Mouse (Mus musculus): ENCODE measurements around the gene Guca1a.
"Not testable (repeated sequence)": the region's sequence is repeated elsewhere in the genome, so short reads cannot be mapped to it uniquely, and the experiment has no call there.

The Guca1a gene

DNA sequence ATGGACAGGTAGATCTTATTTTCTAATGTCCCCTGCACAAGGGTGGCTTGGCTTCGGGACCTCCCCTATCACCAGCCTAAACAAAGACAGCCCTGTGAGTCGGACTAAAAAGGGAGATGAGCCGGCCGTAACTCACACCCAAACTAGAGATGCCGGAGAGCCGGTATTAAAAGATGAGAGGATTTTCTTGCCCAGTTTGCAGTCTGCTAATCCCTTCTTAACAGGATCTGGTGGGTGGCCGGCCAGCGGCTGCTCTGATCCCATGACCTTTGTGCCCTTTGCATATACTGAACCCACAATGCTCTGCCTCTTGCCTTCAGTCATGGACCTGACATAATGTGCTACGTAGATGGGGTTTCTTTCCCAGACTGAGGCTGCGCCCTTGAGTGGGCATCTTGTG is at the start of gene Guca1a:
TSS of gene Guca1a (minus strand) at position 134 of the 400 bp plus-strand sequence.
- DNase-seq (ENCODE audit: low read depth): no peak

DNA sequence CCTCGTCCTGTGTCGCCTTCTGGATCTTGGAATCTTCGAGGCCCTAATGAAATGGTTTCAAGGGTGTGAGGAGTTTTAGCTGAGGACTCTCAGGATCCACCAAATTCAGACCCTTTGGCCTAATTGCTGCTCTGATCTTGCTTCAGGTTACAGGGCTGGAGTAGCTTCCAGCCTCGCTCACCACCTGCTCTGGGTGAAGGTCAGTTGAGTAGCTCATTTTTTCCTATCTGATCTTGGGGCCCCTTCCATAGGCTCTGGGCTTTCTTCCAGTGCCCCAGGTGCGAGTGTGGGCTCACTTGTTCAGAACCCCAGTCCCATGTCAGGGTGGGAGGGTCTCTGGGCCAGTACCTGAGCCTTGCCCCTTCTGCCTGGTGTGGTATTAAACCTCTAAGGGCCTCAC is 49.0 kb upstream of the Guca1a start:
- no peak for DNase-seq (ENCODE audit: low read depth)

DNA sequence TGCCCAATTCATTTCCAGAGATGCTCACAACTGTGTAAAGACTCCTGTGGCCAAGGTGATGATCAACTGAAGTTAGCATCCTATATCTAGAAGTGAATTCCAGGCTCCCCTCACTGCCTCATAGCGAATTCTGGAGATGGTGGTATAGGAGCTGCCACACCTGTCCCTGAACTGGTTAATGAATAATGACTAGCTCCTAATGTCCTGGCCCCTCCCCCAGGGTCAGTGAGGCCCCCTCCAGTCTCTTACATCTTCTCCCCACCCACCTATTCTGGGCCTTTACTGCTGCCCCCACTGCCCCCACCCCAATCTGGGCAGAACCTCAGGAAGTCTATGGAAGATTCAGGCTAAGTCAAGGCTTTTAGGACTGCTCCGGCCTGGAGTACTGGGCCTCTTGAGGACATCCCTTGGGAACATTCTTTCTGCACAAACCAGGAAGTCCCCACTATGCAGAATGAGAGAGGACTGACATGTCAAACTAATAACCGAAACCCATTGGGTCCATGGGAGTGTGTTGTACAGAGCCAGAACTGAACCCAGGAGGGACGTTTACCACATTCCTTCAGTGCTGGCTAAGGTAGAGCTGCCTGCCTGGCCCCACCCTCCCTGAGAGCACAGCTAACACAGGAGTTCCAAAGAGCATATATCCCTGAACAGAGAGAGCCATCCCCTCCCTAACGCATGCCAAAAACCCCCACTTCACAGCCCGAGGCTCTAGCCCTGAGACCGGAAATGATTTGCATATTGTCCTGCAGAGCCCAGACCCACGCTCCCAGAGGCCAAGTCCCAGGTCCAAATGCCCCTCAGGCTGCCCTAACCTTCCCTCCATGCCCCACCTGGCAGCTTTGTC is 48.4 kb upstream of the Guca1a start:
- DNase-seq (ENCODE audit: low read depth): no peak

DNA sequence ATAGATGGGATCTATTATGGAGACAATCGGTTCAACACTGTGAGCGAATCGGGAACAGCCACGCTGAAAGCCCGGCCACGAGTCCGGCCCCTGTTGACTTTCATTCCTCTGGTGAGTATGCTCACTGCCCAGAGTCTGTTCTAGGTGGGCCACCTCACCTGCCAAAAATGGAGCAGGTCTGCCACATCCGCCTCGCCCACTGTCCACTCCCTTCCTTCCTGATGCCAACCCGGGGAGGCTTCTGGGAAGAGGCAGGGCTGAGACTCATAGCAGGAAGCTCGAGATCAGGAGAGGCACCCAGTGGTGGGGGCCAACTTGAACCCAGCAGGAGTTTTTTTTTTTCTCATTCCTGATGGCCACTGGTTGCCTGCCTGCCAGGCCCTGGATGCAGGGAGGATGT is 46.2 kb upstream of the Guca1a start:
- DNase-seq (ENCODE audit: low read depth): no peak

DNA sequence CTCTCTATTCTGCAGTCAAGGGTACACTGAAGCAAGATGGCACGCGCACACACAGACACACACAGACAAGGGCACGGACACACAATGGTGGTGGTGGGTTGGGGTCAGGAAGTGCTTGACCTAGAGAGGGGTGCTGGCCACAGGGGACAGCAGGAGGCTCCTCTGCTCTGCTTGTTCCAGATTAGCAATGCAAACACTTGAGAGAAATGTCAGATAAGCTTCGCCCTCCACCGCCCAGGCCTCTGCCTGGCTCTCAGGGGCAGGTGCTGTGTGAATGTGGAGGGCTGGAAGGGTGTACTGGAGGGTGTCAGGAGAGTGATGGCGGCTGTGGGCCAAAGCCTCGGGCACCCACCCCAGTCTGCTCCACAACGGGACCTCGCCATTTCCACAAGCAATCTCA is 45.6 kb upstream of the Guca1a start:
- DNase-seq (ENCODE audit: low read depth): no peak

DNA sequence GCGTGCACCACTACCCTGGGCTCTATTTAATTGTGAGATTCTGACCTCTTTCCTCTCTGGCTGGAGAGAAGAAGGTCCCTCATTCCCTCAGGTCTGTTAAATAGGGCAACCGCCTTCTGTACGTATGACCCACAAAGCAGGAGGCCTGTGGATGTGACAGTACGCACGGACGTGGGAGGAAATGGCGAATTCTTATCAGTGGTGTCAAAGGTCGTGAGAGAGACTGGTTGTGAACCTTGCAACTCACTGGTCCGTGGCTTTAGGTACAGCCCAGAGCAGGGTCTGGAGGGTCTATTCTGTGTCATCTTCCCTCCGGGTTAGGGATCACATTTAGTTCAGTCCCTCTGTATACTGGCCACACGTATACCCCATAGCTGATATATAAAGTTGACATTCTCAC is 45.1 kb upstream of the Guca1a start:
- no peak for DNase-seq (ENCODE audit: low read depth)

DNA sequence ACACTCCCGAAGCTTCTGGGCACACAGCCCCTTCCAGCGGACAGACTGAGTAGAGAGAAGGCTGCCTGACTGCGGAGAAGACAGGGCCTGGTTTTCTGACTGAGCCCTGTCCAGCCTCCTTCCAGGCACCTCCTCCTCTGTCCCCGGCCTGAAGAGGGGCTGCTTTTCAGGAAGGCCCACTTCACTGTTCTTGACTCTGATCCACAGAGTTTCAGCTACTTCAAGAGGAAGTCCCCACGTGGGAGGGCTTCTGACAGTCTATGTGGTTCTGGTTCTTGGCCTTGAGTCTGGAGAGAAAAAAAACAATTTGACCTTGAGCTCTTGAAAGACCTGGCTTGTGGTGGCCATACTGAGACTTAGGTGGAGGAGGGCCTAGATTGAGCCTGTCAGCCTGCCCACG is 43.7 kb upstream of the Guca1a start:
- DNase-seq (ENCODE audit: low read depth): no peak

DNA sequence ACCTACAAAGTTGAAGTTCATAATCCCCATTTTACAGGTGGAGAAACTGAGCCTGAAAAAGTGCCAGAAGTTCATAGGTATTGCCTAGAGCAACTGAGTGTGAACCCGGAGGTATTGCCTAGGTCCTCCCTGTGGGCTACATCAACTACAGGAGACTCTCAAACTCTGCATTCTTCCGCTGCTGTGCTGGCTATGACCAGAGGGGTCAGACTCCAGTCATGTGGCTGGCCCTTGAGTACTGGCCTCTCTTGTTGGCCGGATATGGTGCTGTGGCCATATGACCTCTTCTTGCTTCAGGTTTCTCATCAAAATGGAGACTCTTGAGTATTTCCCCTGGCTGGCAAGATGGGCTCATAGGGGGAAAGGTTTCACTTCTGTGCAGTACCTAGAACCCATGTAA is 41.9 kb upstream of the Guca1a start:
- DNase-seq (ENCODE audit: low read depth): no peak

DNA sequence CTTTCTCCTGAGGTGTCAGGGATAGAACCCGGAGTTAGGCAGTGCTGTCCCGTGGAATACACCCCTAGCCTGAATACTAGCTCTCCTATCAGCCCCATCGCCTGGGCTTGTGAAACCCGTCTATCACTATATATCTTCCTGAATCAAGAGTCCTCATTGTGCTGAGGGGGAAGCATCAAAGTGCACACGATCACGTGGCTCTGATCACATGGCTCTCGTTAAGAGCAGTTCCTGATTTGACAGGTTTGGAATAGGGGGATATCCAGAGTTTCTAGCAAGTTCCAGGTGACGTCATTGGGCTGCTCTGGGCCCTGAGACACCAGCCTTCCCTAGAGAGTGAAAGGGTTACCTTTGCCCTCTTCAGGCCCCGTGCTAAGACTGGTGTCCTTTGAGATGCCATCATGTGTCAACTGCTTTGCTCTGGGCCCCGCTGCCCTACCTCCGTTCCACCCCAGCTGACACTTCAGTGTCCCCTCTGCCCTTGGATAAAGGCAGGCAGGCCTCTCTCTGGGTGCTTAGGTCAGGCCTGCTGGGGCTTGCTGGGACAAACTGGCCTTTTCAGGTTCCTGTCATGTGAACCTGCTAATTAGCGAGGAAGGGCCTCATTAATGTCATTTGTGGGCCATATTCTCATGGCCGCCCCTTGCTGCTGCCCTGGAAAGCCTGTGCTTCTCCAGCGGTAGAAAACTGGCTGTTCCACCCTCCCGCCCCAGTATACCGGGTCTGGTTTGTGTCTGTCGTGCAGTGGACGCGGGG is 41.1 kb upstream of the Guca1a start:
- no peak for DNase-seq (ENCODE audit: low read depth)

DNA sequence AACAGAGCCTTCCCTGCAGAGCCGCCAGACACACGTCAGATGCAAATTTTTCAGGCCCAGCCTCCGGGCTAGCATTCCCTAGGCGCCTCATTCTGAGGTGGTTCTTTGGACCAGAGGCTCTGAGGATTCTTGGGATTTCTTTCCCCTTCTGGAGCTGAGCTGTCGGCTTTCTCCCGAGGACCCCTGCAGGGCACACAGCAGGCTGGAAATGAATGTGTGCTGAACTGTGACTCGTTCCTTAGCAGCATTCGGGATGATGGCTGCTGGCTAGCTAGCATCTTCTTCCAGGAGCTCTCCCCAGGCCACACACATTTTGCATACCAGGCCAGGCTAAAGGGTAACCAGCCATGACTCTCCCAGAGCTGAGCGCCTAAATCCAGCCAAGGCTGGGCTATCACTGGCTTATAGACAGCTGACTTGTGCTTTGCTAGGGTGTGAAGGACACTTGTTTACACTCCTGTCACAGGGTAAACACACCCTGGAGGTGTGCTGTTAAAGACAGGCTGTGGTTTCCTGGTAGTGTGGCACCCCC is 40.0 kb upstream of the Guca1a start:
- DNase-seq (ENCODE audit: low read depth): peak; percentile 19

DNA sequence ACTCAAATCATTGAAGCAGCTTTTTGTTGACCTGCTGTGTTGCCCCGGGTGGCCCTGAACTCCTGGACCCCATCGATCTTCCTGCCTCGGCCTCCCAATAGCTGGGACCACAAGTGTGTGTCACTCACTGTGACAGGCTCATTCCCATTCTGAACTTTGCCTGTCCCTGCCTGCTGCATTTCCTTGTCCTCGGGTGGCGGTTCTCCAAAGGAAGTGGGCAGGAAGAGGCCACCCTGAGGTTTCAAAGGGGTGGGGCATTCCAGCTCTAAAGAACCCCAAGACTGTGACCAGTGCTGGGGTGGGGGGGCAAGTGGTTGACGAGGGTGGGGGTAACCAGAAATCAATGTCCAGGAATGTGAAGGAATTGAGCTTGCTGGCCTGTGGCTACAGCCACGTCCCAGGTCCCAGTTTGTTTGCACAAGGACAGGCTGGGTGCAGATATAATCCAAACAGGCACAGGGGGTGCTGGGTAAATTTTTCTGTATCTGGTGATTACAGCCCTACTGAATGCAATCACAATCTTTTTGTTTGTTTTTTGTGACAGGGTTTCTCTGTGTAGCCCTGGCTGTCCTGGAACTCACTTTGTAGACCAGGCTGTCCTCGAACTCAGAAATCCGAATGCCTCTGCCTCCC is 39.1 kb upstream of the Guca1a start:
- DNase-seq (ENCODE audit: low read depth): no peak

DNA sequence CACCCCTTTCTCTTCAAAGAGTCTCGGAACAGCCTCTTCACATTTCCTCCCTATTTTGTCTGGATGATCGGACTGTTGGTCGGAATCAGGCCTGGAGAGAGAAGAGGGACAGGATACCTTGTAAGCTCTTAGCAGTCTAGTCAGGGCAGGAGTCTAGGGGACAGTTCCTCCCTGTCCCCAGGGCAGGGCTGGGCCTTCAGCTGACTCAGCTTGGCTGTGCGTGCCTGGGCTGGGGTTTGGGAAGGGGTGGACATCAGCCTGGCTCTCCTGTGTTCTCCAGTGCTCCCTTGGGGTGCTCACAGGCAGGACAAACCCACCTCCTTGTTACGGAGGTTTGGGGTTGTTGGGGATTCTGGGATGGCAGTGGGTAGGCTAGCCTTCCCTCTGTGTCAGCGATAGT is 38.2 kb upstream of the Guca1a start:
- no peak for DNase-seq (ENCODE audit: low read depth)

DNA sequence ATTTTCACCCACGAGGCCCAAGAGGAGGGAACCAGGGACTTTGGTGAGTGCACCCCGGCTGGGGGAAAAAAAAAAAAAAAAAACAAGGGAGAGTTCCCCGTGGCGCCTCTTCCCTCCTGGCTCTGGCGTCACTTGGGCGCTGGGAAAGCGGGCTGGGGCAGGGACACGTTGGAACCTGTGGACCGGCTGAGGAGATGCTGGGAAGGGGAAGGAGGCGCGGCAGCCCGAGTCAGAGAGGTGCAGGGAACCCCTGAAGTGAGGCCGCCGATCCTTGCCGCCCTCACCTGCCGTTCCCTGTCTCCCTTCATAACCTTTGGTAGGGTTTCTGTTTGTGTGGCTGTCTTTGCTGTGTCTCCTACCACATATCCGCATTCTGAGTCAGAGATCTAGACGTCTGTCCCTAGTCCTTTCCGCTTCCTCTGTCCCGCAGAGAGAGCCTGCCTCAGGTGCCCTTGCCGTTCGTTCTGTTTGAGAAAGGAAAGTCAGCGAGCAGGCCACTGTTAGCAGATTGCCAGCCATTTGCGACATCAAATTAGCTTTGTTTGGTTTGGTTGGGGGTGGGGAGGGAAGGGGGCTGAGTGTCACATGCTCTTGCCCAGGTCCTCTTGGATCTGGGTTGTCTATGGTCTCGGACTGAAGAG is 36.6 kb upstream of the Guca1a start, which contains the start of gene 1700001C19Rik:
TSS of gene 1700001C19Rik (minus strand) at position 470 of the 641 bp plus-strand sequence.
- no peak for DNase-seq (ENCODE audit: low read depth)

DNA sequence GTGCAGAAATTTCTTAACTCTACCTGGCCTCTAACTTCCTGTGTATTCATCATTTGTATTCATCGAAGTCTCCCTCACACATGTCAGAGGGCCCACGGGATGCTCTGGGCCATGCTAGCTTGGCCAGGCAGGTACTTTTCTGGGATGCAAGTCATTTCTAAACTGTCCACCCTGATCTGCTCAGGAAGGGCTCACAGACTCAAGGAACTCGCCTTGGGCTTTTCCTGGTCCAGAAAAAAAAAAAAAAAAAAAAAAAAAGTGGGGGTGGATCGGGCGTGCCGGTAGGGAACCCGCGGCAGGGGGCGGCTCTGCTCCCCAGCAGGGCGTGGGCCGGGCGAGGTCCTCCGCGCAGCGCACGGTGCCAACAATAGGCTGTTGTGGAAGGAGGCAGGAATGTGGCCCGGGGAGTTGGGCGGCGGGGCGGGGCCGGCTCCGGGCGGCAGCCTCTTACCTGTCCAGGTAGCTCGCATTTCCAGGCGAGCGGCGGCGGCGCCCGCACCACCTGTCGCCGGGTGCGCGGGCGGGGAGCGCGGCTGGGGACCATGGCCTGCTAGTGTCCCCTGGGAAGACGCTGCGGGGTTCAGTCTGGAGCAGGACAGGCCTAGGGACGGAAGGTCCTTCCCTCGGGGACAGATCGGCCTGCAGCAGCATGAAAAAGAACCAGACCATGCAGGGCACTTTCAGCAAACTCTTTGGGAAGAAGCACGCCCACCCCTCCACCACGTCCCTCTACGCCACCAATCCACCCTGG is 35.9 kb upstream of the Guca1a start, which contains the start of gene AI661453:
TSS of gene AI661453 (plus strand) at position 460 of the 751 bp plus-strand sequence.
- DNase-seq (ENCODE audit: low read depth): no peak

DNA sequence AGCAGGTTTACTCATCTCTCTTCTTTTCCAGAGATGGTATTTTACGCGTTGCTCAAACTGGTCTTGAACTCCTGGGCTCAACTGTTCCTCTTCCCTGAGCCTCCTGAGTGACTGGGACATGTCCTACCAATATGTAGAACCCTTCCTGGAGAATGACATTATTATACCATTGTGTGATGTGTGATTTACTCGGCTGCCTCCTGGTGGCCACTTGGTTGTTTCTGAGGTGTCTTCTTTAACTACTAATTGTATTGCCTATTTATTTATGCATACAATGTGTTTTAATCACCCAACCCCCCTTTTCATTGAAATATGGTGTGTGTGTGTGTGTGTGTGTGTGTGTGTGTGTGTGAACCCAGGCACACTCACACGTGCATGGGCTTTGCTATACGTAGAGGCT is 30.4 kb upstream of the Guca1a start:
- DNase-seq (ENCODE audit: low read depth): peak; percentile 36

DNA sequence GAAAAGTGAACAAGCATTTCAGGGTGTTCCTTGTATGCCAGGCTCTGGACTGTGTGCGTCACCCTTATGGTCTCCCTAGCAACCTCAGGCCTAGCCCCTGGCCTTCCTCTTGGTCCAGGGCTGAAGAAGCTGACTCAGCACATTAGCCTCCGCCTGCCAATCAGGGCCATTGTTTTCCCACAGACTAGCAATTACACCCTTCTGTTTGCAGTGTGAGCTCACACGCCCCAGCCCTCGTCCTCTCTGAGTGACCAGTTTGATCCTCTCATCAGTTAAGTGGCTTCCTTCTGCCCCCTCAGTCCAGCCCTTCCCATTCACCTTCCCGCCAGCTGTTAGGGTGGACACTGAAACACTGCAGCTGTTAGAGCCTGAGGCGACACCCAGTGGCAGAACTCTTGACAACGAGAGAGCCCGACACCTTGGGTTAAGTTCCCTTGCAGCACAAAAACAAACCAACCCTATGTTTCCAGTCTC is 28.5 kb upstream of the Guca1a start:
- DNase-seq (ENCODE audit: low read depth): peak; percentile 75

DNA sequence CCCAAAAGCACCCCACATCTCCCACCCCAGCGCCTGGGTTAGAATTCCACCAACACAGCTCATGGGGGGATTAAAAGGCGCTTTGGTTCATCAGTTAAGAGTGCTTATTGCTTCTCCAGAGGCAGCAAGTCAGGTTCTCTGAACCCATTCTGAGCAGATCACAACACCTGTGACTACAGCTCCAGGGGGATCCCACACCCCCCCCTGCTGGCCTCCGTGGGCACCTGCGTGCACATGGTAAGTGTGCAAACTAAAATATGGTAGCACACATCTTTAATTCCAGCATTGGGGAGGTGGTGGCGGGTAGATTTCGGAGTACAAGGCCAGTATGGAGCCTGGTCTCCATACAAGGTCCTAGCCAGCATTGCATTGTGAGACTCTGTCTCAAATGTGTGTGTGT is 26.9 kb upstream of the Guca1a start:
- DNase-seq (ENCODE audit: low read depth): peak; percentile 23

DNA sequence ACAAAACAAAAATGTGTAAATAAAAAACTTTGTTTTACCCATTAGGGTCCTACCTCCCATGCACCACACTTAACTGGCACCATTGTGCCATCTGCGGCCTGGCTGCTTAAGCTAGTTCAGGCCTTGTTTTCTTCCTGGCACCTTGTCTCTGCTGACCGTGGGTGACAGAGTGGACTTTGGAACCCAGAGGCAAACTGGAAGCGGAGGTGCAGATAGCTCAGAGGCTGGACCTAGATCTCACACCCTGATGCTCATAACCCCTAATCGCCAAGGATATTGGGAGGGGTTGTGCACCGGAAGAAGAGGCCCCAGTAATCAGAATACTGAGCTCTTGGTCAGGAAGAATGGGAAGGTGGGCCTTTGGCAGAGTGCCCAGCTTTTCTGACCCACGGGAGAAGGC is 23.8 kb upstream of the Guca1a start:
- no peak for DNase-seq (ENCODE audit: low read depth)

DNA sequence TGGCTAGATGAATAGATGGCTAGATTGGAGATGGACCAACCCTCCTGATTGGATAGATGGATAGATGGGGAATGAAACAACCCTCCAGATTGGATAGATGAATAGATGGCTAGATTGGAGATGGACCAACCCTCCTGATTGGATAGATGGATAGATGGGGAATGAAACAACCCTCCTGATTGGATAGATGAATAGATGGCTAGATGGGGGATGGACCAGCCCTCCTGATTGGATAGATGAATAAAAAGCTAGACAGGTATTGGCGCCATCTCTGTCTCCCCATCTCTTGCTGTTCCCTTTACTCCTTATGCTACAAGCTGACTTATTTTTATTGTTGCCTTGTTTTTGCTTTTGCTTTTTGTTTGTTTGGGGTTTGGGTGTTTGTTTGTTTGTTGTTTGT is 22.2 kb upstream of the Guca1a start:
- DNase-seq (ENCODE audit: low read depth): not testable (repeated sequence)

DNA sequence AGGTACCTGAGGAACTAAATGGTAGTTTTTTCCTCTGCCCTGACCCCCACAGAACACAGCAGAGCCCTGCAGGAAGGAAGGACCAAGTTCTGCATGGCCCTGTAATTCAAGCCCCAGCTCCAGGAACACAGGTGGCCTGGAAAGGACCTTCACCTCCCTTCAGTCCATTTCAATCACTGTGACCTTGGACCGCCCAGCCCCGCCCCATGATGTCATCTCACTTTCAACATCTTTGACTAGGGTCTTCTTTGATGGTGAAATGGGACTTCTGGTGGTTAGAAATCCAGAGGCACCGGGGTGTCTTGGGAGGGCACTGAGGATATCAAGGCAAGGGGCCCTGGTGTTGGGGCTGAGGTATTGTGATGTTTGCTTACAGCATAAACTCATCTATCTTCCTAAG is 21.2 kb upstream of the Guca1a start:
- DNase-seq (ENCODE audit: low read depth): no peak

DNA sequence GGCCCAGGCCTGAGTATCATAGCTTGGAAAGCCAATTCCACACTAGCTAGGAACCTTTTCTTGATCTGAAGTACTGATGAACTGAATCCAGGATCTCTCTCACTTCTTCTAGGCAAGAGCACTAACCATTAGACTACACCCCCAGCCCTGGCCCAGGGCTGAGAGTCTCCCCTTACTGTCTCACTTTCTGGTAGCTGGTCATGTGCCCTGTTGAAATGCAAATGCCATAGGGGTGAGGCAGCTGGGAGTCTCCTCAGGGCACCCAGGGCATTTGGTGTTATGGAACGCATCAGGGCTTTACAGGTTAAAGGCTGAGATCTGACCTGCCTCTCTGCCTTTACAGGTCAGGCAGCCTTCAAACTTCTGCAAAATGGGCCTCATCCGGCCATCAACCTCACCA is 19.8 kb upstream of the Guca1a start:
- no peak for DNase-seq (ENCODE audit: low read depth)
